Comparison of ENCODE assay signal across 17 mouse cellular contexts in the genomic region with DNA sequence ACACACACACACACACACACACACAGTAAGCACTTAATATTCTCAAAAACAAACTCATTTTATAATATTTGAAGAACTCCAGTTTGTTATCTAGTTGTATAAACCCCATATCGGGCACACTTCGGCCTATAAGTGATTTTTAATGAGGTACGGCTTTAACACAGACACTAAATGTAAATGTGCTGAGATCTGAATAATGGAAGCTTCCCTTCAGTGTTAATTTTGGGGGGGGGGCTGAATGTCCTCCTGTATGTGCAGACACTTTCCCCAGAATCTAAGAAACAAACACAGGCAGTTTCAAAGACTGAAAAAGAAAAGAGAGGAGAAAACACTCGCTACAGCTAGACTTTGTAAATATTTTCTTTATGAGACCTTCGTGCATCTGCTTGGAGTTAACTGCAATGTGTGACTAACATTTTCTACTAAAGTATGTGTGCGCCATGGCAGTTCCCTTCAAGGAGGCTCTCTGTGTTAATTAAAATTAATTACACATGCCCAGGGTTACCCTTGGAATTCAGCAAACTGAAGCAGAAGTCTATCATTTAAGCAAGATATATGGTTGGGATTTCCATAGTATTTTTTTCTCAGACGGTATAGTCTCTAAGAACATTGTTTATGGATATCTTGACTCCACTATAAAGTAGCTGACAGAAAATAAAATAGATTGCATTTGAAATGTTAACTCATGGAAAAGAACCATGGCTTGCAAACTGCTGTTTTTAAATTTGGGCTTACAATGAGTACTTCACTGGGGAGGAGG.
DNase-seq lines count a peak whose midpoint lies in the region; ATAC-seq and TF ChIP-seq lines count a peak whose summit lies in the region.
"Had no signal": no experiment of that assay in that cellular context is flagged by ENCODE, and none has a peak within 500 bp of the region (broad histone marks: within the 10 kb centered on the region; RNA-seq: fewer than 3 reads in every experiment).

No protein-coding gene starts in this region.

- no peak overlapping the region for H3K4me2 ChIP-seq in intestine, embryonic 14.5 days (ENCODE audit: low read length)
- H3K4me2 ChIP-seq in intestine, embryonic 16.5 days (ENCODE audit: low read depth, low read length) = no peak overlapping the region
- H3K4me2 ChIP-seq in neural tube, embryonic 11.5 days (ENCODE audit: low read depth) = no peak overlapping the region
- H3K4me2 ChIP-seq in stomach, embryonic 16.5 days (ENCODE audit: low read depth, low read length) = no peak overlapping the region
- H3K4me2 ChIP-seq: hindbrain, embryonic 12.5 days; neural tube, embryonic 13.5 days had no signal

- WGBS in intestine, embryonic 14.5 days = 37% methylated on average over 7 of the region's 7 CpGs
- 47% methylated on average over 7 of the region's 7 CpGs for WGBS in intestine, embryonic 16.5 days
- WGBS in neural tube, embryonic 11.5 days = 57% methylated on average over 7 of the region's 7 CpGs
- WGBS in stomach, embryonic 16.5 days = 42% methylated on average over 7 of the region's 7 CpGs

- TF ChIP-seq POLR2A in embryonic fibroblast, embryonic 13.5 days (IDR thresholded peaks at IDR 0.05; ENCODE audit: low read depth, low read length) = no peak; the same call in 1 of the 2 replicates

- peak overlapping the region; percentile 64; the same call in 1 of the 2 replicates for H3K27ac ChIP-seq in intestine, embryonic 14.5 days (ENCODE audit: low read depth)
- no peak overlapping the region for H3K27ac ChIP-seq in intestine, embryonic 16.5 days (ENCODE audit: low read length)
- no peak overlapping the region for H3K27ac ChIP-seq in neural tube, embryonic 11.5 days (ENCODE audit: low read depth, low read length)
- H3K27ac ChIP-seq in embryonic fibroblast, embryonic 13.5 days (ENCODE audit: insufficient read depth, low read length) = peak overlapping the region; percentile 96
- peak overlapping the region; percentile 73 for H3K27ac ChIP-seq in stomach, embryonic 16.5 days (ENCODE audit: low read length)
- H3K27ac ChIP-seq: hindbrain, embryonic 12.5 days; liver, embryonic 14.5 days; neural tube, embryonic 13.5 days had no signal

- H3K9ac ChIP-seq in intestine, embryonic 14.5 days (ENCODE audit: low read length) = no peak overlapping the region
- H3K9ac ChIP-seq in intestine, embryonic 16.5 days (ENCODE audit: low read depth, low read length) = no peak overlapping the region
- no peak overlapping the region for H3K9ac ChIP-seq in neural tube, embryonic 11.5 days (ENCODE audit: low read length)
- H3K9ac ChIP-seq in stomach, embryonic 16.5 days (ENCODE audit: low read length) = no peak overlapping the region
- H3K9ac ChIP-seq: hindbrain, embryonic 12.5 days; liver, embryonic 14.5 days; neural tube, embryonic 13.5 days had no signal

- no peak overlapping the region for H3K4me3 ChIP-seq in intestine, embryonic 14.5 days (ENCODE audit: low read depth, low read length)
- H3K4me3 ChIP-seq in intestine, embryonic 16.5 days (ENCODE audit: low read length) = no peak overlapping the region
- H3K4me3 ChIP-seq in neural tube, embryonic 11.5 days (ENCODE audit: low read depth, low read length) = no peak overlapping the region
- no peak overlapping the region for H3K4me3 ChIP-seq in embryonic fibroblast, embryonic 13.5 days (ENCODE audit: insufficient read depth, low read length)
- H3K4me3 ChIP-seq in stomach, embryonic 16.5 days (replicated peaks; ENCODE audit: low read length) = no peak overlapping the region
- H3K4me3 ChIP-seq: hindbrain, embryonic 12.5 days; neural tube, embryonic 13.5 days had no signal

- no peaks in the 10 kb centered on the region for H3K27me3 ChIP-seq in intestine, embryonic 14.5 days (replicated peaks; ENCODE audit: control insufficient read depth, insufficient read depth, low read length)
- no peaks in the 10 kb centered on the region for H3K27me3 ChIP-seq in intestine, embryonic 16.5 days (replicated peaks; ENCODE audit: control insufficient read depth, insufficient read depth, low read length)
- H3K27me3 ChIP-seq in neural tube, embryonic 11.5 days (ENCODE audit: control insufficient read depth, insufficient read depth, low read length) = no peaks in the 10 kb centered on the region
- H3K27me3 ChIP-seq in stomach, embryonic 16.5 days (ENCODE audit: control insufficient read depth, insufficient read depth, low read length) = no peaks in the 10 kb centered on the region
- H3K27me3 ChIP-seq: hindbrain, embryonic 12.5 days; neural tube, embryonic 13.5 days had no signal

- H3K9me3 ChIP-seq in intestine, embryonic 14.5 days (ENCODE audit: control insufficient read depth, low read length) = no peaks in the 10 kb centered on the region
- no peaks in the 10 kb centered on the region for H3K9me3 ChIP-seq in intestine, embryonic 16.5 days (ENCODE audit: control insufficient read depth, low read length)
- H3K9me3 ChIP-seq in neural tube, embryonic 11.5 days (ENCODE audit: control insufficient read depth, low read length) = no peaks in the 10 kb centered on the region
- no peaks in the 10 kb centered on the region for H3K9me3 ChIP-seq in stomach, embryonic 16.5 days (replicated peaks; ENCODE audit: control insufficient read depth, low read length)
- H3K9me3 ChIP-seq: G1E; hindbrain, embryonic 12.5 days; neural tube, embryonic 13.5 days had no signal

- DNase-seq in intestine, embryonic 14.5 days (ENCODE audit: low spot score) = no peak
- DNase-seq in neural tube, embryonic 11.5 days (ENCODE audit: low spot score) = no peak
- DNase-seq in neural tube, embryonic 10.5 days (ENCODE audit: extremely low spot score, low spot score) = no peak
- DNase-seq: adrenal gland, adult 2 months; cerebellum, adult 18-20 months; gastrocnemius, postnatal 14 days; kidney, adult 18-20 months; midbrain, embryonic 14.5 days; thymus, adult 2 months had no signal

- no peak for TF ChIP-seq CTCF in embryonic fibroblast, embryonic 13.5 days (IDR thresholded peaks at IDR 0.05; ENCODE audit: borderline replicate concordance, insufficient read depth, low read length)

- no peak for ATAC-seq in intestine, embryonic 14.5 days (replicated peaks; ENCODE audit: low FRiP score, low TSS enrichment, low read depth)
- ATAC-seq in intestine, embryonic 16.5 days = no peak
- peak; percentile 16; the same call in 1 of the 2 replicates for ATAC-seq in neural tube, embryonic 11.5 days (ENCODE audit: insufficient read depth, low FRiP score, low TSS enrichment)
- ATAC-seq in stomach, embryonic 16.5 days (ENCODE audit: insufficient read depth, low FRiP score) = no peak
- no peak for ATAC-seq in monocyte, adult 5-6 weeks (replicated peaks; ENCODE audit: insufficient number of reproducible peaks, low FRiP score, low TSS enrichment, poor library complexity, severe bottlenecking)

- peaks cover 10% of the 10 kb centered on the region; the same call in 1 of the 2 replicates for H3K4me1 ChIP-seq in intestine, embryonic 14.5 days (replicated peaks; ENCODE audit: control insufficient read depth, insufficient read depth, low read length)
- no peaks in the 10 kb centered on the region for H3K4me1 ChIP-seq in intestine, embryonic 16.5 days (ENCODE audit: control insufficient read depth, insufficient read depth, low read length)
- peaks cover 4% of the 10 kb centered on the region; the same call in 1 of the 2 replicates for H3K4me1 ChIP-seq in neural tube, embryonic 11.5 days (ENCODE audit: control insufficient read depth, insufficient read depth, low read length)
- peaks cover 13% of the 10 kb centered on the region for H3K4me1 ChIP-seq in embryonic fibroblast, embryonic 13.5 days (ENCODE audit: control insufficient read depth, insufficient read depth, low read length)
- H3K4me1 ChIP-seq in stomach, embryonic 16.5 days (ENCODE audit: control insufficient read depth, insufficient read depth, low read length) = peaks cover 4% of the 10 kb centered on the region; the same call in 1 of the 2 replicates

- no peaks in the 10 kb centered on the region for H3K36me3 ChIP-seq in intestine, embryonic 14.5 days (ENCODE audit: control insufficient read depth, insufficient read depth, low read length)
- no peaks in the 10 kb centered on the region for H3K36me3 ChIP-seq in intestine, embryonic 16.5 days (ENCODE audit: control insufficient read depth, insufficient read depth, low read length)
- H3K36me3 ChIP-seq in neural tube, embryonic 11.5 days (ENCODE audit: control insufficient read depth, insufficient read depth, low read length) = no peaks in the 10 kb centered on the region
- H3K36me3 ChIP-seq in stomach, embryonic 16.5 days (ENCODE audit: control insufficient read depth, insufficient read depth, low read length) = no peaks in the 10 kb centered on the region
- H3K36me3 ChIP-seq: G1E; hindbrain, embryonic 12.5 days; neural tube, embryonic 13.5 days had no signal

Comparison
In these comparisons a context has a peak if more than half of its experiments do, and no peak if none do; other contexts are left out.
1. H3K27ac ChIP-seq: peak in intestine, embryonic 14.5 days (single experiment), embryonic fibroblast, embryonic 13.5 days (single experiment) and stomach, embryonic 16.5 days (single experiment); none in intestine, embryonic 16.5 days (single experiment) and neural tube, embryonic 11.5 days (single experiment).